Mouse (Mus musculus): ENCODE measurements at regions not wholly inside any gene's neighbourhood (a gene's known extent, or its start where the extent isn't known, plus 50 kb on each side); places are given as distances from the start of the nearest gene placed in this dataset.

GRCm38 (mm10) chr13:54285968-54286367, 85.2 kb upstream of the Cplx2 start:
- DNase-seq = peak in 1 of 2 experiments; percentile 11

- no peak for DNase-seq
These were observed 84.5 kb upstream of the Cplx2 start for GRCm38 (mm10) chr13:54286616-54287015.

- DNase-seq = no peak
These were observed 81.1 kb upstream of the Cplx2 start for GRCm38 (mm10) chr13:54290066-54290465.

GRCm38 (mm10) chr13:54292394-54292793, 78.8 kb upstream of the Cplx2 start:
- no peak for DNase-seq

GRCm38 (mm10) chr13:54293006-54293405, 78.1 kb upstream of the Cplx2 start:
- DNase-seq = no peak

GRCm38 (mm10) chr13:54295475-54296259, 75.5 kb upstream of the Cplx2 start:
- DNase-seq = peak in 1 of 2 experiments; percentile 10

GRCm38 (mm10) chr13:54296260-54296555, 74.9 kb upstream of the Cplx2 start:
- no peak for DNase-seq

- DNase-seq = no peak
These were observed 72.3 kb upstream of the Cplx2 start for GRCm38 (mm10) chr13:54298851-54299250.

GRCm38 (mm10) chr13:54299295-54299694, 71.9 kb upstream of the Cplx2 start:
- DNase-seq = no peak

GRCm38 (mm10) chr13:54301110-54301509, 70.0 kb upstream of the Cplx2 start:
- no peak for DNase-seq

- peak in 1 of 2 experiments; percentile 10 for DNase-seq
These were observed 69.5 kb upstream of the Cplx2 start for GRCm38 (mm10) chr13:54301677-54302076.

- peak; percentile 54 to 68 for DNase-seq
These were observed 68.6 kb upstream of the Cplx2 start for GRCm38 (mm10) chr13:54302351-54303070.

GRCm38 (mm10) chr13:54303071-54303924, 67.9 kb upstream of the Cplx2 start:
- peak; percentile 85 to 89 for DNase-seq

- DNase-seq = no peak
These were observed 66.9 kb upstream of the Cplx2 start for GRCm38 (mm10) chr13:54304251-54304650.

- no peak for DNase-seq
These were observed 62.6 kb upstream of the Cplx2 start for GRCm38 (mm10) chr13:54308591-54308990.

GRCm38 (mm10) chr13:54309354-54309753, 61.8 kb upstream of the Cplx2 start:
- no peak for DNase-seq

- no peak for DNase-seq
These were observed 61.0 kb upstream of the Cplx2 start for GRCm38 (mm10) chr13:54310144-54310543.

GRCm38 (mm10) chr13:54311327-54312026, 59.7 kb upstream of the Cplx2 start:
- DNase-seq = peak in 1 of 2 experiments; percentile 21

- no peak for DNase-seq
These were observed 58.6 kb upstream of the Cplx2 start for GRCm38 (mm10) chr13:54312405-54313185.

- no peak for DNase-seq
These were observed 55.8 kb upstream of the Cplx2 start for GRCm38 (mm10) chr13:54315333-54315732.

GRCm38 (mm10) chr13:54316907-54317306, 54.2 kb upstream of the Cplx2 start:
- no peak for DNase-seq
